Mouse (Mus musculus) liver, embryonic 14.5 days (tissue): ENCODE results near the gene Frmd5. TPM values are rescaled to one million over a fixed set of nuclear protein-coding genes. Genes with fewer than 3 reads are reported as not detected.

ENCODE experiments used
- ATAC-seq: fragments of 200-750 bp; cut with Nextera tagmentation; 2 replicates; pipeline ENCODE4 v1.8.0; 2017; ENCODE audit warnings: moderate number of reproducible peaks, mild to moderate bottlenecking, moderate library complexity; ENCODE audit not compliant: insufficient read depth
- DNase-seq, 3 experiments: peaks; one replicate each; pipeline ENCODE4 v3.0.0-alpha.2; 2012 to 2013; ENCODE audit warnings: low read depth in 3 of 3, low spot score in 3 of 3
- H3K27ac ChIP-seq: fragments of 300-500 bp; sonication (generic); 2 replicates; pipeline ENCODE4 v1.5.1; 2014; ENCODE audit warnings: moderate library complexity, mild to moderate bottlenecking, control low read depth, inconsistent platforms
- H3K27me3 ChIP-seq: fragments of 300-500 bp; sonication (generic); 2 replicates; pipeline ENCODE4 v1.6.1; 2014; ENCODE audit warnings: mild to moderate bottlenecking, low read length, moderate library complexity; ENCODE audit not compliant: control insufficient read depth, insufficient read depth
- H3K36me3 ChIP-seq: fragments of 300-500 bp; sonication (generic); replicated peaks from 2 replicates; pipeline ENCODE4 v1.6.1; 2014; ENCODE audit warnings: low read depth; ENCODE audit not compliant: control insufficient read depth, insufficient read depth
- H3K4me1 ChIP-seq, 2 experiments: fragments of 200-500 bp in 1 of 2; fragments of 300-500 bp in 1 of 2; sonication (generic) in 1 of 2; replicated peaks; 2 replicates each; pipeline ENCODE4 v1.6.1; 2012 to 2014; ENCODE audit warnings: antibody characterized with exemption in 1 of 2, inconsistent platforms in 1 of 2, low read length in 1 of 2; ENCODE audit not compliant: control insufficient read depth in 2 of 2, insufficient read depth in 2 of 2
- H3K4me2 ChIP-seq: fragments of 300-500 bp; sonication (generic); 2 replicates; pipeline ENCODE4 v1.6.1; 2014; ENCODE audit warnings: low read depth, mild to moderate bottlenecking, control low read depth, moderate library complexity
- H3K4me3 ChIP-seq, 2 experiments: fragments of 200-500 bp in 1 of 2; fragments of 300-500 bp in 1 of 2; sonication (generic) in 1 of 2; 2 replicates each; pipeline ENCODE4 v1.5.1; 2012 to 2014; ENCODE audit warnings: low read depth in 2 of 2, low read length in 2 of 2, mild to moderate bottlenecking in 2 of 2, control low read depth in 1 of 2, inconsistent platforms in 1 of 2, moderate library complexity in 1 of 2; ENCODE audit not compliant: insufficient read depth in 1 of 2
- H3K9ac ChIP-seq: fragments of 300-500 bp; sonication (generic); replicated peaks from 2 replicates; pipeline ENCODE4 v1.6.1; 2014; ENCODE audit warnings: mild to moderate bottlenecking, control low read depth, moderate library complexity
- H3K9me3 ChIP-seq: fragments of 300-500 bp; sonication (generic); 2 replicates; pipeline ENCODE4 v1.6.1; 2016; ENCODE audit warnings: low read length, mixed read lengths; ENCODE audit not compliant: control insufficient read depth
- CTCF ChIP-seq: IDR thresholded peaks from 2 replicates; pipeline ENCODE4 v1.5.1; 2016; ENCODE audit warnings: antibody characterized with exemption, low read depth, control low read depth
- EP300 ChIP-seq: IDR thresholded peaks from 2 replicates; pipeline ENCODE4 v1.6.1; 2016; ENCODE audit warnings: antibody characterized with exemption, low read depth
- WGBS: fragments of 180-500 bp; shearing (Covaris S2); extraction: QIAGEN DNeasy Blood & Tissue Kit; methylation state at CpG from one replicate; pipeline ENCODE4 v1.1.7; 2014; ENCODE audit not compliant: insufficient replicate concordance; 5-methylcytosine and 5-hydroxymethylcytosine counted together
- polyA plus RNA-seq, 2 experiments: library from polyadenylated mRNA; depleted of rRNA in 1 of 2; stranded (reverse) in 1 of 2; unstranded in 1 of 2; fragments of >200 nt; fragmentation: Nextera tagmentation in 1 of 2; extraction: Ambion mirVana in 1 of 2; gene quantifications; 2 replicates each; pipeline versions ENCODE4 v1.2.1 to v1.2.3; 2012 to 2014

Frmd5 gene
- polyA plus RNA-seq, 2 experiments, result 0.06 to 0.12 TPM

DNA sequence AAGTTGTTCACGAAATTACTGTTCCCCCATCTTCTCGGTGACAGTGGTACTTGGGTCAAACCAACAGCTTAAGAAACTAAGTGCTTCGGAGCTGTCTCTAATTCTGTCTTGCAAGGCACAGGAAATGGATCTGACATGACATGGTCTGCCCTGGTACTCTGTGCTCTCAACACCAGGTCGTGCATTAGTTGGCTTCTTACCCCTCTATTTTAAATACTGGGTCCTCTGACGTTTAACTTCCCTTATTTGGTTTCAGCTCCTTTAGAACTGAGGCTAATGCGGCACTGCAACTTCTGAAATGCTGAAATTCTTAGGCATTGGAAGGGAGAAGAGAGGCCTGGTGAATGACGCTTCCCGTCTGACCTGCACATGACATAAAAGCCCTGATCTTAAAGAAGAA, 48.6 kb downstream of the Frmd5 start:
- H3K9ac ChIP-seq, result no peak overlapping the region
- TF ChIP-seq EP300 (no peak), CTCF (no peak)
- H3K27ac ChIP-seq, result no peak overlapping the region
- no peaks in the 10 kb centered on the region for H3K36me3 ChIP-seq
- ATAC-seq, result no peak
- no peak overlapping the region for H3K4me2 ChIP-seq
- H3K4me3 ChIP-seq, result no peak overlapping the region
- DNase-seq, result no peak
- no peaks in the 10 kb centered on the region for H3K27me3 ChIP-seq
- H3K9me3 ChIP-seq, result no peaks in the 10 kb centered on the region
- 49% methylated on average over 8 of the region's 8 CpGs for WGBS
- no peaks in the 10 kb centered on the region for H3K4me1 ChIP-seq

DNA sequence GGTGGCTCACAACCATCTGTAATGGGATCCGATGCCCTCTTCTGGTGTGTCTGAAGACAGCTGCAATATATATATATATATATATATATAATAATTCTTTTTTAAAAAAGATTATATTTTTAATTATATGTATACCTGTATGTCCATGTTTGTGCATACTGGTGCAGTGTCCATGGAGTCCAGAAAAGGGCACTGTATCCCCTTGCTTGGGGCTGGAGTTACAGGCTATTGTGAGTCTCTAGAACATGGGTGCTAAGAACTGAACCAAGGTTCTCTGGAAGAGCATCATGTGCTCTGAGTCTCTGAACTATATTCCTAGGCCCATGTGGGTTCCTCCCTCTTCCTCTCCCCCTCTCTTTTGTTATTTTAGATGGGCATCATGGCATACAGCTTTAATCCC, 50.6 kb downstream of the Frmd5 start:
- H3K36me3 ChIP-seq, result no peaks in the 10 kb centered on the region
- no peak overlapping the region for H3K27ac ChIP-seq
- no peak overlapping the region for H3K4me3 ChIP-seq
- no peak overlapping the region for H3K4me2 ChIP-seq
- WGBS, result 74% methylated on average over 1 of the region's 1 CpGs
- ATAC-seq (no peak), DNase-seq (no peak)
- H3K9ac ChIP-seq, result no peak overlapping the region
- H3K9me3 ChIP-seq, result no peaks in the 10 kb centered on the region
- no peaks in the 10 kb centered on the region for H3K27me3 ChIP-seq
- no peaks in the 10 kb centered on the region for H3K4me1 ChIP-seq
- no peak for TF ChIP-seq EP300
- TF ChIP-seq CTCF, result no peak

- H3K9me3 ChIP-seq, result no peaks in the 10 kb centered on the region
- H3K27me3 ChIP-seq, result no peaks in the 10 kb centered on the region
- DNase-seq (no peak), ATAC-seq (no peak)
- no peak overlapping the region for H3K27ac ChIP-seq
- H3K36me3 ChIP-seq, result no peaks in the 10 kb centered on the region
- H3K4me3 ChIP-seq, result no peak overlapping the region
- TF ChIP-seq EP300, result no peak
- TF ChIP-seq CTCF, result no peak
- H3K4me2 ChIP-seq, result no peak overlapping the region
- H3K9ac ChIP-seq, result no peak overlapping the region
- WGBS, result 53% methylated on average over 6 of the region's 6 CpGs
- no peaks in the 10 kb centered on the region for H3K4me1 ChIP-seq
Measured at GRCm38 (mm10) chr2:121755056-121755455, 51.8 kb downstream of the Frmd5 start.

- H3K4me3 ChIP-seq, result no peak overlapping the region
- H3K4me1 ChIP-seq, result no peaks in the 10 kb centered on the region
- H3K36me3 ChIP-seq, result no peaks in the 10 kb centered on the region
- no peak for TF ChIP-seq CTCF
- H3K9me3 ChIP-seq, result no peaks in the 10 kb centered on the region
- H3K9ac ChIP-seq, result no peak overlapping the region
- H3K27me3 ChIP-seq, result no peaks in the 10 kb centered on the region
- no peak for DNase-seq
- no peak for ATAC-seq
- H3K4me2 ChIP-seq, result no peak overlapping the region
- no peak overlapping the region for H3K27ac ChIP-seq
- 59% methylated on average over 6 of the region's 6 CpGs for WGBS
Measured at GRCm38 (mm10) chr2:121750121-121750520, 56.8 kb downstream of the Frmd5 start.

- ATAC-seq (no peak), DNase-seq (no peak)
- no peak overlapping the region for H3K27ac ChIP-seq
- H3K4me3 ChIP-seq, result no peak overlapping the region
- no peaks in the 10 kb centered on the region for H3K4me1 ChIP-seq
- 60% methylated on average over 2 of the region's 2 CpGs for WGBS
- H3K36me3 ChIP-seq, result no peaks in the 10 kb centered on the region
- TF ChIP-seq CTCF (no peak), EP300 (no peak)
- H3K9me3 ChIP-seq, result no peaks in the 10 kb centered on the region
- no peak overlapping the region for H3K4me2 ChIP-seq
- H3K27me3 ChIP-seq, result no peaks in the 10 kb centered on the region
- H3K9ac ChIP-seq, result no peak overlapping the region
Measured at GRCm38 (mm10) chr2:121741151-121741550, 65.7 kb downstream of the Frmd5 start.
